ENCODE assay signal across 8 mouse cellular contexts in the genomic region with DNA sequence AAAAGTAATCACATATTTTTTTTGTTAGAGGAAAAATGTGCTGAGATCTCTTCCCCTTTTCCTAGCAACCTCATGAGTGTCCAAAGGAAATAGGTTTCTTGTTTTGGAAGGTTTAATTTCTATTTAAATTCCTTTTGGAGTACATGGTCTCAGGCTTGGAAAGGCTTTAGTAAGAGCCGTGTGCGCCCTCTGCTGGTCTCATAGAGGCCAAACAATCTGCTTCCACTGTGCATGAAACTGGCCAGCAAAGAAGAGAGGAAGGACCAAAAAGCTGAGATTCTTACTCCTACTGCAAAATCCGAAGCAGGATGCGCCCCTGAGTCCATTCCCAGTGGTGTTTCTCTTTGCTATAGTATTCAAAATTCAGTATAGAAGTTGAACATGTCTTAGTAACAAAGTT. TPM values are rescaled to one million over a fixed set of nuclear protein-coding genes. Genes with fewer than 3 reads are reported as not detected.
DNase-seq lines count a peak whose midpoint lies in the region; TF ChIP-seq lines count a peak whose summit lies in the region.
"Had no signal": no experiment of that assay in that cellular context is flagged by ENCODE, and none has a peak within 500 bp of the region (broad histone marks: within the 10 kb centered on the region; RNA-seq: fewer than 3 reads in every experiment).

No protein-coding gene starts in this region.

- H3K4me1 ChIP-seq in bone marrow macrophage, adult 2 months (ENCODE audit: control insufficient read depth, insufficient read depth, low read length) = no peaks in the 10 kb centered on the region; the same call in 1 of the 2 replicates
- no peaks in the 10 kb centered on the region for H3K4me1 ChIP-seq in small intestine, adult 2 months (ENCODE audit: control insufficient read depth, insufficient read depth, insufficient read length, low read length)
- H3K4me1 ChIP-seq: limb, embryonic 13.5 days had no signal

- DNase-seq in 3134 (ENCODE audit: extremely low read depth, insufficient read length, low spot score) (peak; percentile 12), 3T3-L1 (ENCODE audit: low read depth, low spot score) (peak; percentile 86)
- peak; percentile 48 for DNase-seq in fibroblast of lung, adult 2 months (ENCODE audit: low read depth)
- peak; percentile 73 for DNase-seq in layer of hippocampus, adult 11-12 months (ENCODE audit: low spot score)
- DNase-seq in lung, postnatal 14 days = peak; percentile 72

- no peak overlapping the region for H3K4me3 ChIP-seq in bone marrow macrophage, adult 2 months (ENCODE audit: insufficient read depth, low read length)
- no peak overlapping the region for H3K4me3 ChIP-seq in small intestine, adult 2 months (ENCODE audit: low read depth, low read length)
- H3K4me3 ChIP-seq: limb, embryonic 13.5 days had no signal

- H3K36me3 ChIP-seq in small intestine, adult 2 months (ENCODE audit: control insufficient read depth, insufficient read depth, low read length) = no peaks in the 10 kb centered on the region
- H3K36me3 ChIP-seq: limb, embryonic 13.5 days had no signal

- no peak overlapping the region for H3K27ac ChIP-seq in bone marrow macrophage, adult 2 months (ENCODE audit: insufficient read depth, low read depth, low read length)
- no peak overlapping the region for H3K27ac ChIP-seq in small intestine, adult 2 months (ENCODE audit: insufficient read depth, low read depth, low read length)
- H3K27ac ChIP-seq: limb, embryonic 13.5 days had no signal

- no peaks in the 10 kb centered on the region for H3K27me3 ChIP-seq in small intestine, adult 2 months (ENCODE audit: control insufficient read depth, insufficient read depth, low read length)
- H3K27me3 ChIP-seq: limb, embryonic 13.5 days had no signal

- 2% methylated on average over 4 of the region's 4 CpGs for WGBS in small intestine, adult 2 months

- peak; percentile 59 for TF ChIP-seq CTCF in bone marrow macrophage, adult 2 months (IDR thresholded peaks at IDR 0.05; ENCODE audit: low read depth, low read length)
- peak; percentile 63; the same call in 1 of the 2 replicates for TF ChIP-seq CTCF in small intestine, adult 2 months (IDR thresholded peaks at IDR 0.05; ENCODE audit: extremely low read depth, insufficient read length, insufficient replicate concordance, low read depth, low read length)

- no peak for TF ChIP-seq POLR2A in bone marrow macrophage, adult 2 months (IDR thresholded peaks at IDR 0.05; ENCODE audit: borderline replicate concordance, low read depth, low read length)
- TF ChIP-seq POLR2A in small intestine, adult 2 months (IDR thresholded peaks at IDR 0.05; ENCODE audit: low read depth, low read length) = no peak

RNA-seq across cellular contexts. Expression of gene Nnmt, which starts 18.6 kb away (rescaled TPM):
- 0.80 TPM in 1 of 2 replicates, not detected in the other for polyA plus RNA-seq in bone marrow macrophage, adult 2 months (2012; ENCODE audit: insufficient read depth, insufficient read length, missing spikeins)
- 0.77 and 1.5 TPM in 2 replicates for polyA plus RNA-seq in small intestine, adult 2 months (2012; rRNA removed)

Comparison
In these comparisons a context has a peak if more than half of its experiments do, and no peak if none do; other contexts are left out.
1. DNase-seq: peak in every context shown above with its lines; median percentile 86 in 3T3-L1; 73 in layer of hippocampus, adult 11-12 months; 72 in lung, postnatal 14 days; 48 in fibroblast of lung, adult 2 months; 12 in 3134.